In genomic region chr6:121210149-121210925, GRCm38 (mm10) we compare ENCODE assay signal across 8 mouse cellular contexts. TPM values are rescaled to one million over a fixed set of nuclear protein-coding genes. Genes with fewer than 3 reads are reported as not detected.
DNase-seq lines count a peak whose midpoint lies in the region; ATAC-seq and TF ChIP-seq lines count a peak whose summit lies in the region.

Gene Tuba8 (plus strand): TSS chr6:121210696.

- H3K4me1 ChIP-seq in forebrain, embryonic 13.5 days: peaks cover 18% of the 10 kb centered on the region
- H3K4me1 ChIP-seq in heart, embryonic 16.5 days (ENCODE audit: control insufficient read depth, insufficient read depth, low read length): peaks cover 14% of the 10 kb centered on the region
- peaks cover 34% of the 10 kb centered on the region for H3K4me1 ChIP-seq in liver, embryonic 12.5 days
- H3K4me1 ChIP-seq in stomach, embryonic 14.5 days (ENCODE audit: control insufficient read depth, insufficient read depth, low read length): peaks cover 15% of the 10 kb centered on the region; the same call in 1 of the 2 replicates

- peak within 1 kb of the TSS; percentile 91 for H3K4me2 ChIP-seq in forebrain, embryonic 13.5 days
- H3K4me2 ChIP-seq in heart, embryonic 16.5 days (ENCODE audit: low read depth, low read length): peak within 1 kb of the TSS; percentile 93
- H3K4me2 ChIP-seq in liver, embryonic 12.5 days: peak within 1 kb of the TSS; percentile 69
- H3K4me2 ChIP-seq in myocyte (ENCODE audit: low read depth): peak within 1 kb of the TSS; percentile 56
- H3K4me2 ChIP-seq in stomach, embryonic 14.5 days (replicated peaks; ENCODE audit: low read depth, low read length): peak within 1 kb of the TSS; percentile 78

- H3K9ac ChIP-seq in forebrain, embryonic 13.5 days: peak within 1 kb of the TSS; percentile 55
- H3K9ac ChIP-seq in heart, embryonic 16.5 days (ENCODE audit: low read length): peak within 1 kb of the TSS; percentile 65
- H3K9ac ChIP-seq in liver, embryonic 12.5 days: peak within 1 kb of the TSS; percentile 18
- H3K9ac ChIP-seq in stomach, embryonic 14.5 days (replicated peaks; ENCODE audit: low read depth, low read length): no peak within 1 kb of the TSS

- no peaks in the 10 kb centered on the region for H3K36me3 ChIP-seq in forebrain, embryonic 13.5 days (ENCODE audit: poor library complexity, severe bottlenecking)
- H3K36me3 ChIP-seq in heart, embryonic 16.5 days (ENCODE audit: control insufficient read depth, insufficient read depth): no peaks in the 10 kb centered on the region
- no peaks in the 10 kb centered on the region for H3K36me3 ChIP-seq in liver, embryonic 12.5 days
- no peaks in the 10 kb centered on the region for H3K36me3 ChIP-seq in myocyte (ENCODE audit: control insufficient read depth, insufficient read depth)
- H3K36me3 ChIP-seq in stomach, embryonic 14.5 days (ENCODE audit: control insufficient read depth, insufficient read depth, low read length): no peaks in the 10 kb centered on the region

- peak within 1 kb of the TSS; percentile 43 for H3K4me3 ChIP-seq in forebrain, embryonic 13.5 days
- H3K4me3 ChIP-seq in heart, embryonic 16.5 days (ENCODE audit: low read length): peak within 1 kb of the TSS; percentile 60
- peak within 1 kb of the TSS; percentile 47 for H3K4me3 ChIP-seq in liver, embryonic 12.5 days
- no peak within 1 kb of the TSS for H3K4me3 ChIP-seq in myocyte
- peak within 1 kb of the TSS; percentile 32 for H3K4me3 ChIP-seq in stomach, embryonic 14.5 days (ENCODE audit: low read depth, low read length)

- ATAC-seq in CD4-positive, CD25-positive, alpha-beta regulatory T cell, adult 4 months: peak; percentile 49
- ATAC-seq in cerebellum, adult (ENCODE audit: insufficient number of reproducible peaks, low FRiP score, low TSS enrichment): peak; percentile 82
- ATAC-seq in forebrain, embryonic 13.5 days: peak; percentile 80
- peak; percentile 56 for ATAC-seq in heart, embryonic 16.5 days (replicated peaks; ENCODE audit: extremely low read depth, insufficient read depth, low FRiP score)
- ATAC-seq in liver, embryonic 12.5 days: peak; percentile 59
- peak; percentile 67 for ATAC-seq in stomach, embryonic 14.5 days (ENCODE audit: insufficient number of reproducible peaks, insufficient read depth, low FRiP score, low read depth)

- no peak within 1 kb of the TSS for H3ac ChIP-seq in myocyte (ENCODE audit: control insufficient read depth, insufficient read length)

- H3K27me3 ChIP-seq in forebrain, embryonic 13.5 days: peaks cover 35% of the 10 kb centered on the region
- H3K27me3 ChIP-seq in heart, embryonic 16.5 days (ENCODE audit: control insufficient read depth, insufficient read depth, low read length): peaks cover 13% of the 10 kb centered on the region; the same call in 1 of the 2 replicates
- H3K27me3 ChIP-seq in liver, embryonic 12.5 days (replicated peaks): peaks cover 41% of the 10 kb centered on the region
- H3K27me3 ChIP-seq in myocyte (ENCODE audit: control insufficient read depth, insufficient read depth, insufficient read length): peaks cover 16% of the 10 kb centered on the region
- H3K27me3 ChIP-seq in stomach, embryonic 14.5 days (ENCODE audit: control insufficient read depth, insufficient read depth, low read length): peaks cover 19% of the 10 kb centered on the region; the same call in 1 of the 2 replicates

- WGBS in forebrain, embryonic 13.5 days: 3% methylated on average over 28 of the region's 30 CpGs
- WGBS in heart, embryonic 16.5 days: 4% methylated on average over 30 of the region's 30 CpGs
- 2% methylated on average over 30 of the region's 30 CpGs for WGBS in liver, embryonic 12.5 days (ENCODE audit: insufficient replicate concordance)
- WGBS in stomach, embryonic 14.5 days: 7% methylated on average over 30 of the region's 30 CpGs

- no peak within 1 kb of the TSS for H3K27ac ChIP-seq in forebrain, embryonic 13.5 days
- no peak within 1 kb of the TSS for H3K27ac ChIP-seq in heart, embryonic 16.5 days (ENCODE audit: low read length)
- H3K27ac ChIP-seq in liver, embryonic 12.5 days: no peak within 1 kb of the TSS
- H3K27ac ChIP-seq in stomach, embryonic 14.5 days (ENCODE audit: low read length): no peak within 1 kb of the TSS

- peaks cover 6% of the 10 kb centered on the region; the same call in 1 of the 2 replicates for H3K9me3 ChIP-seq in forebrain, embryonic 13.5 days (replicated peaks)
- peaks cover 4% of the 10 kb centered on the region; the same call in 1 of the 2 replicates for H3K9me3 ChIP-seq in heart, embryonic 16.5 days (replicated peaks; ENCODE audit: control insufficient read depth, low read length)
- no peaks in the 10 kb centered on the region for H3K9me3 ChIP-seq in liver, embryonic 12.5 days (replicated peaks)
- no peaks in the 10 kb centered on the region for H3K9me3 ChIP-seq in stomach, embryonic 14.5 days (ENCODE audit: control insufficient read depth, low read depth, low read length)

- H3K79me2 ChIP-seq in myocyte (ENCODE audit: control insufficient read depth, insufficient read depth): no peaks in the 10 kb centered on the region

- DNase-seq in kidney, postnatal 10 days: peak; percentile 52

- TF ChIP-seq POLR2A in myocyte (IDR thresholded peaks at IDR 0.05; ENCODE audit: insufficient read length, low read depth): no peak

TF ChIP-seq in myocyte, 11 proteins besides CTCF, POLR2A, EP300 and RAD21:
- no peak for TF ChIP-seq MYOG (IDR thresholded peaks at IDR 0.05; ENCODE audit: control insufficient read depth in 1 of 3, insufficient read depth in 1 of 3, insufficient read length in 2 of 3, low read depth in 2 of 3)
- no peak for TF ChIP-seq SRF (IDR thresholded peaks at IDR 0.05; ENCODE audit: control insufficient read depth, insufficient read length, low read depth)
- TF ChIP-seq MYOD1 (IDR thresholded peaks at IDR 0.05; ENCODE audit: control insufficient read depth in 1 of 3, insufficient read length in 2 of 3, low read depth in 2 of 3): peak in 1 of 3 experiments; percentile 38
- no peak for TF ChIP-seq USF1 (IDR thresholded peaks at IDR 0.05; ENCODE audit: low read depth)

RNA-seq across cellular contexts. Expression of gene Tuba8, which starts in this region (rescaled TPM):
- 1 to 10 TPM in 1 of 2 experiments, under 1 TPM in 1; 0.34 to 1.2 TPM for polyA plus RNA-seq in CD4-positive, CD25-positive, alpha-beta regulatory T cell, adult 4 months (2017; shearing (Covaris generic))
- polyA plus RNA-seq in forebrain, embryonic 13.5 days (2015; fragmentation: Nextera tagmentation; extraction: Ambion mirVana): 0.20 TPM in 1 of 2 replicates, not detected in the other
- 1.2 and 2.0 TPM in 2 replicates for polyA plus RNA-seq in heart, embryonic 16.5 days (2015; fragmentation: Nextera tagmentation; extraction: Ambion mirVana)
- 7.2 and 8.4 TPM in 2 replicates for polyA plus RNA-seq in liver, embryonic 12.5 days (2016; fragmentation: Nextera tagmentation; extraction: Ambion mirVana)
- polyA plus RNA-seq in myocyte (2012; fragmentation: generic; extraction: Trizol): not detected
- polyA plus RNA-seq in stomach, embryonic 14.5 days (2014; fragmentation: Nextera tagmentation; extraction: Ambion mirVana): 0.10 and 0.21 TPM in 2 replicates

Comparison
In these comparisons a context has a peak if more than half of its experiments do, and no peak if none do; other contexts are left out.
1. Peak in ATAC-seq, H3K4me3 ChIP-seq, H3K9ac ChIP-seq and H3K4me2 ChIP-seq in forebrain, embryonic 13.5 days; RNA of the gene not detected or under 1 TPM.
2. Peak in ATAC-seq, H3K4me3 ChIP-seq and H3K4me2 ChIP-seq in stomach, embryonic 14.5 days; RNA of the gene not detected or under 1 TPM.